8 mouse cellular contexts compared by ENCODE assay signal in the genomic region with DNA sequence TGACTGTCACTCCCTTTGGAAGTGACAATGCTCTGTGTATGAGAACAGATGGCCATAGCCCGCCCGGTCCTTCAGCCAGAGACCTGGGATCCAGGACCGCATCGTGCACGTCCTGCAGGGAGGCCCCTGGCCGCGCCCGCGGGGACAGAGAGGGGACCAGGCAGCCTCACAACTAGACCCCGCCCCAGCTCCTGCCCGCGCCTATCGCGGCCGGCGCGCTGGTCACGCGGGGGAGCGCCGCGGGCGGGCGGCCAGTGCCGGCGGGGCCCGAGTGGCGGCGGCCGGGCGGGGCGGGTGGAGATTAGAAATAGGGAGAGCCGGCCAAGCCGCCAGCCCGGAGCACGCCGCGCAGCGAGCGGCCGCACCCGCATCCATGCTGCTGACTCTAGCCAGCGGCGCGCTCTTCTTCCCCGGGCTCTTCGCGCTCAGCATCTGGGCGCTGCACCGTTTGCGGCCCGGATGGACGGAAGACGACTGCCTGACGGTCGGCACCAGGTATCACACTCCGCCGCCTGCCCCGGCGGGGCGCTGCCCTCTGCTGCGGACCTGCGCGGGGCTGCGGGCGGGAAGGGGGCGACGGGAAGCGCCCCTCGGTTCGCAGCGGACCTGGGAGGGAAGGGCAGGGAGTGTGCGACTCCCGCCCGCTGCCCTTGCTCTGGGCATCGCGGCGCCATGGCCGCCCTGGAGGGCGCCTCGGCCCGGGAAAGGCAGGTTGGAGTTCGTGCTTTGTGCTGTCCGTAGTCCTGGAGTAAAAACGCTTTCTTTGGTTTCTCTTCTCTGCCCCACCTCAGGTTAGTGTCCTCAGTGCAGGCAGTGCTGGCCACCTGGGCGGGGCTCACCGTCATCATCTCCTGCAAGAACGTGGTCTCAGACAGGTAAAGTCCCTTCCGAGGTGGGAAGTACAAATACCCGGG. TPM values are rescaled to one million over a fixed set of nuclear protein-coding genes. Genes with fewer than 3 reads are reported as not detected.
DNase-seq lines count a peak whose midpoint lies in the region; ATAC-seq and TF ChIP-seq lines count a peak whose summit lies in the region.

No protein-coding gene starts in this region.

- H3K9ac ChIP-seq in hindbrain, embryonic 14.5 days = peak overlapping the region; percentile 97

- H3K27me3 ChIP-seq in Patski = no peaks in the 10 kb centered on the region
- no peaks in the 10 kb centered on the region for H3K27me3 ChIP-seq in hindbrain, embryonic 14.5 days (ENCODE audit: control insufficient read depth, insufficient read depth, low read length)

- WGBS in hindbrain, embryonic 14.5 days = under 1% methylated on average over 74 of the region's 90 CpGs

- H3K36me3 ChIP-seq in hindbrain, embryonic 14.5 days (replicated peaks; ENCODE audit: control insufficient read depth, insufficient read depth) = peaks cover 32% of the 10 kb centered on the region

- peak; percentile 46 for TF ChIP-seq CTCF in Patski (IDR thresholded peaks at IDR 0.05)

- H3K27ac ChIP-seq in hindbrain, embryonic 14.5 days = peak overlapping the region; percentile 85

- H3K9me3 ChIP-seq in hindbrain, embryonic 14.5 days (ENCODE audit: control insufficient read depth, low read length) = no peaks in the 10 kb centered on the region

- H3K4me3 ChIP-seq in hindbrain, embryonic 14.5 days (replicated peaks; ENCODE audit: low read length) = peak overlapping the region; percentile 97

- POLR2A ChIA-PET in Patski (lab: Charles Lee) = no interaction called here

- no peak for DNase-seq in Patski (ENCODE audit: low read depth, low spot score)
- peak; percentile 87 to 93 for DNase-seq in cerebellum, postnatal 36 days
- peak; percentile 79 to 84 for DNase-seq in frontal cortex, postnatal 36 days (ENCODE audit: low spot score in 2 of 2)
- peak; percentile 80 for DNase-seq in hindbrain, embryonic 14.5 days (ENCODE audit: low spot score)
- DNase-seq in layer of hippocampus, postnatal 36 days = peak; percentile 86 to 87
- peak; percentile 88 for DNase-seq in lung, postnatal 25 days (ENCODE audit: low spot score)
- DNase-seq in ovary, postnatal 36 days (ENCODE audit: low spot score) = peak; percentile 90
- DNase-seq in thymus, postnatal 25 days = peak; percentile 25

- in situ Hi-C loops in Patski (cut with MboI; ENCODE audit: low pct_unique_long_range_greater_than_20kb) = no loop called here

- peak overlapping the region; percentile 72 for H3K4me2 ChIP-seq in hindbrain, embryonic 14.5 days (replicated peaks)

- H3K4me1 ChIP-seq in hindbrain, embryonic 14.5 days (replicated peaks; ENCODE audit: control insufficient read depth, insufficient read depth, low read length) = peaks cover 8% of the 10 kb centered on the region

- CTCF ChIA-PET in Patski (lab: Charles Lee) = no interaction called here

- peak; percentile 78 for ATAC-seq in Patski
- ATAC-seq in hindbrain, embryonic 14.5 days (ENCODE audit: low FRiP score) = peak; percentile 98

RNA-seq across cellular contexts. Expression of a gene that starts 15.4 kb away (rescaled TPM):
- 0.67 TPM for polyA plus RNA-seq in Patski (2021)
- 0.62 TPM in 1 of 2 replicates, not detected in the other for polyA plus RNA-seq in hindbrain, embryonic 14.5 days (2014; fragmentation: Nextera tagmentation; extraction: Ambion mirVana)
- total RNA-seq in layer of hippocampus, postnatal 36 days (2021) = 1 to 10 TPM in 1 of 2 experiments, under 1 TPM in 1; 0.65 to 1.2 TPM

RNA-seq across cellular contexts. Expression of a gene that starts 15.4 kb away (rescaled TPM):
- 4.4 TPM for polyA plus RNA-seq in Patski (2021)
- polyA plus RNA-seq in hindbrain, embryonic 14.5 days (2014; fragmentation: Nextera tagmentation; extraction: Ambion mirVana) = 13.9 and 19.7 TPM in 2 replicates
- total RNA-seq in layer of hippocampus, postnatal 36 days (2021) = 1 to 10 TPM; 6.5 to 8.2 TPM

RNA-seq across cellular contexts. Expression of a gene that starts 22.5 kb away (rescaled TPM):
- 5.9 TPM for polyA plus RNA-seq in Patski (2021)
- polyA plus RNA-seq in hindbrain, embryonic 14.5 days (2014; fragmentation: Nextera tagmentation; extraction: Ambion mirVana) = 29.3 and 30.1 TPM in 2 replicates
- 10 to 100 TPM; 18.4 to 20.9 TPM for total RNA-seq in layer of hippocampus, postnatal 36 days (2021)

RNA-seq across cellular contexts. Expression of a gene that starts 22.6 kb away (rescaled TPM):
- 53.0 TPM for polyA plus RNA-seq in Patski (2021)
- 66.7 and 67.0 TPM in 2 replicates for polyA plus RNA-seq in hindbrain, embryonic 14.5 days (2014; fragmentation: Nextera tagmentation; extraction: Ambion mirVana)
- 10 to 100 TPM; 92.2 to 99.8 TPM for total RNA-seq in layer of hippocampus, postnatal 36 days (2021)

RNA-seq across cellular contexts. Expression of a gene that starts 41.5 kb away (rescaled TPM):
- polyA plus RNA-seq in Patski (2021) = 15.4 TPM
- 23.3 and 25.0 TPM in 2 replicates for polyA plus RNA-seq in hindbrain, embryonic 14.5 days (2014; fragmentation: Nextera tagmentation; extraction: Ambion mirVana)
- 10 to 100 TPM; 16.8 to 17.4 TPM for total RNA-seq in layer of hippocampus, postnatal 36 days (2021)
